Mouse (Mus musculus) heart, embryonic 16.5 days (tissue): Measurements from ENCODE around the gene Ubl7. TPM values are rescaled to one million over a fixed set of nuclear protein-coding genes. Genes with fewer than 3 reads are reported as not detected.
A peak's percentile ranks its signal among the peaks of the same experiment; 100 is the strongest.

Source experiments
- ATAC-seq: fragments of 200-750 bp; cut with Nextera tagmentation; replicated peaks from 2 replicates; pipeline ENCODE4 v1.8.0; 2017; ENCODE audit warnings: moderate number of reproducible peaks; ENCODE audit not compliant: insufficient read depth, low FRiP score; ENCODE audit errors: extremely low read depth
- H3K27ac ChIP-seq: fragments of 300-500 bp; sonication (generic); 2 replicates; pipeline ENCODE4 v1.5.1; 2014; ENCODE audit warnings: mild to moderate bottlenecking, low read length, control low read depth, moderate library complexity
- H3K27me3 ChIP-seq: fragments of 300-500 bp; sonication (generic); 2 replicates; pipeline ENCODE4 v1.6.1; 2014; ENCODE audit warnings: low read length, mixed read lengths; ENCODE audit not compliant: control insufficient read depth, insufficient read depth
- H3K36me3 ChIP-seq: fragments of 300-500 bp; sonication (generic); 2 replicates; pipeline ENCODE4 v1.6.1; 2014; ENCODE audit not compliant: control insufficient read depth, insufficient read depth
- H3K4me1 ChIP-seq: fragments of 300-500 bp; sonication (generic); 2 replicates; pipeline ENCODE4 v1.6.1; 2014; ENCODE audit warnings: low read length, mixed read lengths; ENCODE audit not compliant: control insufficient read depth, insufficient read depth
- H3K4me2 ChIP-seq: fragments of 300-500 bp; sonication (generic); 2 replicates; pipeline ENCODE4 v1.6.1; 2014; ENCODE audit warnings: low read depth, mild to moderate bottlenecking, control low read depth, low read length
- H3K4me3 ChIP-seq: fragments of 300-500 bp; sonication (generic); 2 replicates; pipeline ENCODE4 v1.5.1; 2014; ENCODE audit warnings: mild to moderate bottlenecking, control low read depth, low read length
- H3K9ac ChIP-seq: fragments of 300-500 bp; sonication (generic); 2 replicates; pipeline ENCODE4 v1.6.1; 2014; ENCODE audit warnings: low read length, control low read depth
- H3K9me3 ChIP-seq: fragments of 300-500 bp; sonication (generic); replicated peaks from 2 replicates; pipeline ENCODE4 v1.6.1; 2016; ENCODE audit warnings: low read length; ENCODE audit not compliant: control insufficient read depth
- WGBS: fragments of 180-500 bp; shearing (Covaris S2); extraction: QIAGEN DNeasy Blood & Tissue Kit; methylation state at CpG from one replicate; pipeline ENCODE4 v1.1.7; 2014; 5-methylcytosine and 5-hydroxymethylcytosine counted together
- polyA plus RNA-seq: library from polyadenylated mRNA; unstranded; fragments of >200 nt; fragmentation: Nextera tagmentation; extraction: Ambion mirVana; gene quantifications from 2 replicates; pipeline ENCODE4 v1.2.1, GENCODE M21; 2015

The Ubl7 gene
- polyA plus RNA-seq, 1 experiment from 2014 or later: 113 TPM

GRCm38 (mm10) chr9:57967237-57967960, 56.6 kb downstream of the Ubl7 start:
- Histone ChIP-seq H3K4me1 (peaks cover 38% of the 10 kb centered on the region), H3K4me3 (no peak overlapping the region), H3K4me2 (peak overlapping the region; percentile 7; the same call in 1 of the 2 replicates), H3K27me3 (no peaks in the 10 kb centered on the region), H3K9ac (no peak overlapping the region), H3K36me3 (no peaks in the 10 kb centered on the region), H3K9me3 (no peaks in the 10 kb centered on the region), H3K27ac (peak overlapping the region; percentile 36)
- 0 out of 2 replicates have a peak, but pooled peaks have one; percentile 21 for ATAC-seq
- WGBS: 35% methylated on average over 14 of the region's 14 CpGs

DNA sequence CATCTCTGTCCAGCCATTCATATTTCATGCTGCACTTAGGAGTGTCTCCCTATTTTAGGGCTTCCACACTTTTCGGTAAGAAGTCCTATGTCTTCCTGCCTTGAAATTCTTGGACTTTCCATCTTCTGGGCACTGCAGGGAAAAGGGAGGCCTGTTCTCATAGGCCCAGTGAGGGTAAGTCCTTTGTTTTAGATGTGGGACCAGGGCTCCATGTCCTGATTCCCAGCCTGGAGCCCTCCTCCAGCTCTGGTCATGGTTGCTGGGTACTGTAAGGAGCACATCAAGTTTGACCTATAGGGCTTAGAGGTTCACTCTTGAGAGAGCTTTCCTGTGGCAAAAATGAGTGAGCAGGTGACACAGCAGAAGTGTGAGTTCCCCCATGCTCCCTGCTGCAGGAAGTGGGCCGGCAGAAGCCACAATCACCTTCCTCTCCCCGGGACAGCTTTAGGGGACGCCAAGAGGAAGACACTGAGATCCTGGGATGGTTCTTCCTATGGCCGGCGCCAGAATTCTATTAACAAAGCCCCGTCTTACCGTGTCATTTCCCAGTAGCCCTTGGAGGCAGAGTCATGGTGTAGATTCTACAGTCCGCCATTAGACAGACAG, 57.5 kb downstream of the Ubl7 start:
- H3K9ac ChIP-seq: no peak overlapping the region
- no peak overlapping the region for H3K4me2 ChIP-seq
- no peak overlapping the region for H3K4me3 ChIP-seq
- no peak for ATAC-seq
- 73% methylated on average over 9 of the region's 9 CpGs for WGBS
- H3K9me3 ChIP-seq: no peaks in the 10 kb centered on the region
- H3K27me3 ChIP-seq: no peaks in the 10 kb centered on the region
- no peaks in the 10 kb centered on the region for H3K36me3 ChIP-seq
- H3K27ac ChIP-seq: peak overlapping the region; percentile 40
- peaks cover 40% of the 10 kb centered on the region for H3K4me1 ChIP-seq

DNA sequence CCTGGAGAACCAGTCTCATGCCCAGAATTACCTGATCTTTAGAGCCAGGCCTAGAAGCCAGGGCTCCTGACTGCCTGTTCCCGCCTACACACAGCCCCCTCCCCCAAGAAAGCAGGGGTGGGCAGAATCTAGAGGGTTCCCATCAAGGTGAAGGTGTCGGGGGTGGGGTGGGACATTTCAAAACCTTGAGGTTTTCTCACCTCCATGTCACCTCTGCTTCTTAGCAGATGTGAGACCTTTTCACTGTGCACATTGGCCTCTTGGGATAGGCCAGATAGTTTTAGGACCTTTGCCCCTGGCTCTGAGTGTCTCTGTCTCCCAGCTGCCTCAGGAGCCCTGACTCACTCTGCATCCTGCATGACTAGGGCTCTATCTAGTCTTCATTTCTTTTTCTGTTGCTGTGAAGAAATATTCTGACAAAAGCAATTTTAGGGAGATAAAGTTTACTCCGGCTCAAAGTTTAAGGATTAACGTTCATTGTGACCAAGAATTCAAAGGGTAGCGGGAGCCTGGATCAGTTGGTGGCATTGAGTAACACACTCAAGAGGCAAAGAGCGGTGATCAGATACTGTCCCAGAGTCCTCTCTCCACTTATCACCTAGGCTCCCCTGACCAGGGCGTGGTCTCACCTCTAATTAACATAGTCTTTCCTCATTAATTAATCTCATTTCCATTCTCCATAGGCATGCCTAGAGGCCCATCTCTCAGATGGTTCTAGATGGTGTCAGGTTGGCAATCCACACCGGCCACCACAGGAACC, 58.2 kb downstream of the Ubl7 start:
- Histone ChIP-seq H3K4me1 (peaks cover 40% of the 10 kb centered on the region), H3K27ac (peak overlapping the region; percentile 40; the same call in 1 of the 2 replicates), H3K9me3 (no peaks in the 10 kb centered on the region), H3K9ac (no peak overlapping the region), H3K4me3 (no peak overlapping the region), H3K36me3 (no peaks in the 10 kb centered on the region), H3K27me3 (no peaks in the 10 kb centered on the region), H3K4me2 (no peak overlapping the region)
- 90% methylated on average over 8 of the region's 8 CpGs for WGBS
- ATAC-seq: no peak

DNA sequence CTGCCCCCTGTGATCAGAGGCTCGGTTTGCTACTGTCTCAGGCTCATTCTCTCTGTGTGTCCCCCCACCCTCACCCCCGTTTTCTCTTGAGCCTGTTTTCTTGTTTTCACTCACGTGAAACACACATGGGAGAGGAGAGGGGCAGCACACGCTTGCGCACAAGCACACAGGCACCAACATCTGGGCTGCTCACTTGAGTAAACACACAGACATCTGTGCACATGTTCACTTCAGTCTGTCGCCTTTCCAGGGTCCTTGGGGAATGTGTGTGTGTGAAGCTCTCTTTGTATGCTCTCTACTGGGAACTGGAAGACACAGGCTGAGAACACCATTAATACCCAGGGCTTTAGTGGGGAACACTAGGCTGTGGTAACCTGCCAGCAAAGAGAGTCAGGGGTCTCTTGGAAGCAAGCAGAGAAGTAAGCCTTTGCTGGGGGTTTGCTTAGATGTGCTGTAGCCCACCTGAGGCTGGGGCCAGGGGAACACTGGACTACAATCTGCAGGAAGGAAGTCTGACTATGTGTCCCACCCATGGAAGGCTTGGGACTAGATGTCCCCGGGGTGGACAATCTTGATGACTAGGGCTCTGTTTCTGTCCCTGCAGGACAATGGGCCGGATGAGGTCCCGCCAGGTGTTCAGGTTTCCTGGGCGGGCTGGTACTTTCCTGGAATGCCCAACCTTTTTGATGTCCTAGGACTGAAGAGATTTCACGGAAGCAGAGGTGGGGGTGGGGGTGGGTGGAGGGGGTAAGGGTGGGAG, 59.1 kb downstream of the Ubl7 start:
- Histone ChIP-seq H3K36me3 (no peaks in the 10 kb centered on the region), H3K4me1 (peaks cover 39% of the 10 kb centered on the region), H3K27ac (peak overlapping the region; percentile 51; the same call in 1 of the 2 replicates), H3K4me2 (no peak overlapping the region), H3K9me3 (no peaks in the 10 kb centered on the region), H3K27me3 (no peaks in the 10 kb centered on the region), H3K9ac (no peak overlapping the region), H3K4me3 (no peak overlapping the region)
- ATAC-seq: no peak
- WGBS: 77% methylated on average over 11 of the region's 11 CpGs

GRCm38 (mm10) chr9:57971413-57971812, 60.6 kb downstream of the Ubl7 start:
- no peaks in the 10 kb centered on the region for H3K9me3 ChIP-seq
- 85% methylated on average over 5 of the region's 5 CpGs for WGBS
- H3K27me3 ChIP-seq: no peaks in the 10 kb centered on the region
- H3K9ac ChIP-seq: no peak overlapping the region
- no peak overlapping the region for H3K4me3 ChIP-seq
- no peaks in the 10 kb centered on the region for H3K36me3 ChIP-seq
- no peak for ATAC-seq
- no peak overlapping the region; the same call in 1 of the 2 replicates for H3K27ac ChIP-seq
- H3K4me2 ChIP-seq: no peak overlapping the region
- peaks cover 29% of the 10 kb centered on the region for H3K4me1 ChIP-seq

DNA sequence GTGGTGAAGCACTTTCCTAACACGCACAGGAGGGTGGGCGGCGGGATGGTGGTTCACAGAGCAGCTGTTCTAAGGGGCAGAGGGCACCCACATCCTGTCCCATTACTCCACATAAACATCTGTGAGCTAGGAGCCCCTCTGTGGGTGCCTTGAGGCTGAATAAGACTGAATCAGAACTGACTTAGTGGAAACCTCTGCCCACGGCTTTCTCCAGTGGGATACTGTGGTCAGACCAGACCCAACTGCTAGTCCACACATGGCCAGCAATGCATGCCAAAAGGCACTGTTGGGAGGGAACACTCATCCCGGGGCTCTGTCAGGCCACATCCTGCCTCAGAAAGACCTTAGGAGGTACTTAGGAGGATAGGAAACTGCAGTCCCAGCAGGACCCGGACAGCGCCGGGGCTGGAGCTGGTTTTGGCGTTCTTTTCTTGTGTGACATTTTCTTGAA, 61.4 kb downstream of the Ubl7 start:
- no peak overlapping the region for H3K9ac ChIP-seq
- peaks cover 26% of the 10 kb centered on the region for H3K4me1 ChIP-seq
- peak overlapping the region; percentile 19; the same call in 1 of the 2 replicates for H3K4me2 ChIP-seq
- no peaks in the 10 kb centered on the region for H3K27me3 ChIP-seq
- 0 out of 2 replicates have a peak, but pooled peaks have one; percentile 21 for ATAC-seq
- 50% methylated on average over 9 of the region's 9 CpGs for WGBS
- H3K4me3 ChIP-seq: no peak overlapping the region
- peak overlapping the region; percentile 54 for H3K27ac ChIP-seq
- no peaks in the 10 kb centered on the region for H3K36me3 ChIP-seq
- peaks cover 3% of the 10 kb centered on the region for H3K9me3 ChIP-seq

DNA sequence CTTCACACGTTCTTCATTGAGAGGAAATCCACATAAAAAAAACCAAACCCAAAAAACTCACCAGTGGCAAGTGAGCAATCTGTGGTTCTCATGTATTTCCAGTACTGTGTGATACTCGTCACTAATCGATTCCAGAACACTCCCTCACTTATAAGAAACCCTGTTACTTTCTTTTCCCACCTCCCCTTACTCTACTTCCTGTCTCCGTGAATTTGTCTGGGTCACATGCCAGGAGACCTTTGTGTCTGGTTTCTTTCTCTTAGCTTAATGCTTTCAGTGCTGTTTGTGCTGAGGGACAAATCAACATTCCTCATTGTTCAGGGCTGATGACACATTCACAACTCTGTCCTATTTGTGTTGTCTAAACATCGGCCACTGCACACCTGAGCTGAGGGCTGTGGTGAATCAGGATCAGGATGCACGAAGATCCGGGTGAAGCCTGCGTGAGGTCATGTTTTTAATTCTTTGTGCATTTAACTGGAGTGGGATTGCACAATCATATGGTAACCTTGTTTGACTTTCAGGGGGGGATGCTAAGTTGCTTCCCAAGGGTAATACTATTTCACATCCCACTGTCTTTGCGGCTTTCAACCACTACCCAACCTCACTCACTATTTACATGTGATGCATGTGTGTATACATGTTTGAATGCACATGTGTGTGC, 62.1 kb downstream of the Ubl7 start:
- H3K27me3 ChIP-seq: no peaks in the 10 kb centered on the region
- H3K27ac ChIP-seq: peak overlapping the region; percentile 54
- 50% methylated on average over 9 of the region's 9 CpGs for WGBS
- peaks cover 7% of the 10 kb centered on the region for H3K9me3 ChIP-seq
- no peaks in the 10 kb centered on the region for H3K36me3 ChIP-seq
- peak overlapping the region; percentile 19; the same call in 1 of the 2 replicates for H3K4me2 ChIP-seq
- peaks cover 19% of the 10 kb centered on the region for H3K4me1 ChIP-seq
- H3K4me3 ChIP-seq: no peak overlapping the region
- ATAC-seq: no peak
- H3K9ac ChIP-seq: no peak overlapping the region

DNA sequence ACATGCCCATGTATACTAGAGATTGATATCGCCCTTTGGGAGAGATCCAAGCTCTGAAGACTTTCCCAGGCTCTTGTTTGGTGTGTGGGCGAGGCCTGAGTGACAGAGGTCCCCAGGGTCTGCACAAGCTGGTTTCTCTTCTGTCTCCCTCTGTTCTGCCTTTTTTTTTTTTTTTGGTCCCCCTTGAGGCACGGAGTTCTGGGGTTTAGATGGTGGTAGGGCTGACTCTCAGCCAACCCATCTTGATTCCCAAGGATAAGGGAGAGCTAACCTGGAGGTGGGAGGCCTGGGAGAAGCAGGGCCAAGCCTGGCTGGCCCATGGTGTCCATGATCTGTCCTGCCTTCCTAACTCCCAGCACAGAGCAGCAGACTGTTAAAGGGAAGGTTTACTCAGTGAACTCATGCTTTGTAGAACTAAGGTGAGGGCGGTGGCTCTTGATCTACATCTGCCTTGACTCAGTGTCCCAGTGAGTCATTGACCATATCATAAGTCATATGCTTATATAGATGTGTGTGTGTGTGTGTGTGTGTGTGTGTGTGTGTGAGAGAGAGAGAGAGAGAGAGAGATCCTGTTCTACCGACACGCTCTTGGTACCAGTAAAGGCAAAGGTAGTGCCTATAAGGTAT, 62.8 kb downstream of the Ubl7 start:
- no peak overlapping the region for H3K27ac ChIP-seq
- no peak overlapping the region for H3K9ac ChIP-seq
- H3K9me3 ChIP-seq: peaks cover 7% of the 10 kb centered on the region
- 83% methylated on average over 6 of the region's 6 CpGs for WGBS
- no peak for ATAC-seq
- no peaks in the 10 kb centered on the region for H3K27me3 ChIP-seq
- no peak overlapping the region for H3K4me2 ChIP-seq
- peaks cover 14% of the 10 kb centered on the region for H3K4me1 ChIP-seq
- no peaks in the 10 kb centered on the region for H3K36me3 ChIP-seq
- H3K4me3 ChIP-seq: no peak overlapping the region
